Mouse (Mus musculus) layer of hippocampus, postnatal 36 days (tissue): ENCODE measurements around the gene Mrps2. TPM values are rescaled to one million over a fixed set of nuclear protein-coding genes. Genes with fewer than 3 reads are reported as not detected.
"Not testable (repeated sequence)": the region's sequence is repeated elsewhere in the genome, so short reads cannot be mapped to it uniquely, and the experiment has no call there.

Source experiments
- DNase-seq, 2 experiments: peaks; one replicate each; pipeline ENCODE4 v3.0.0; 2022
- total RNA-seq, 2 experiments: library from RNA; stranded (reverse); gene quantifications; 2 replicates each; pipeline ENCODE4 v1.2.3; 2021

The Mrps2 gene
- total RNA-seq: 10 to 100 TPM; 34.6 to 36.3 TPM

DNA sequence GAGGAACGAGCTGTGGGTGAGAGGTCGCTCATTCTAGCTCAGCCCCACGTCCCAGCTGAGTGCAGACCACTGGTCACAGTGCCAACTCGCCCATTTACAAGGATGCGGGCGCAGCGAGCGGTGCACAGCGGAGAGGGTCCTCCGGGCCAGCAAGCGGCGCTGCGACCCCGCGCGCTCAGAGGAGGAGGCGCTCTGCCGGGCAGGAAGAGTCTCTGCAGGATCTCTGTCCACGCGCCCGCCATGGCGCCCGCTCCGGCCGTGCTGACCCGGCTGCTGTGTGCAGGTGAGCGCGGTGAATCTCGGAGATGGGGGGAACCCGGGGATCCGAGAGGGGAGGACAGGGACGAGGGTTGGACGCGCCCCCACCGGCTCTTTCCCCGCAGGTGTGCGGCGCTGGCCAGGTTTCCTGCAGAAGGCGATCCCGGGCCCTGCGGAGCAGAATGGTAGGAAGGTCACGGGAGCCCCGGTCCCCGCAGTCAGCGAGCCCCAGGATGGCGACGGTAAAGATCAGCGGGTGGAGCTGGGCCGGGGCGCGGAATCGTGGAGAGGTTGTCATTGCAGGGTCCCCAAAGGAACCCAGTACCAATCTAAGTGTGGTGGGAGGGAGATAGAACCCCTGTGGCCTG lies at the start of gene Mrps2:
Gene Mrps2, plus strand, starts transcription at position 207 of the 626 bp plus-strand sequence.
- peak; percentile 83 to 85 for DNase-seq

DNA sequence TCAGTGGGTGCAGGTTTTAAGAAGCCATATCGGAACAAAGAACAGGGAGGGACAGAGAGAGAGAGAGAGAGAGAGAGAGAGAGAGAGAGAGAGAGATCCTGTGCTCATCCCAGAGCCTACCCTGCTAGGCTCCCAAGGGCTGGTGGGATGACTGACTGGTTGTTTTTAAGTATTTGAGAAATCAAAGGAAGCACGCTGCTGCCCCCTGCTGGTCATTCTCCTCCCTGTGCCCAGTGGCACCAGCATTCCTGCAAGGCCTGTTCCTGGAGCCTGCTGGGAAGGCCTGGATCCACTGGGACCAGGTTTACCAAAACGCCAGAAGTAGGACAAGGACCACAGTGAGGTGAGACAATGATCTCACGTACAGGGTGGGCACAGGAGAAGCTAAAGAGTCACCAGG lies 48.0 kb upstream of the Mrps2 start:
- peak; percentile 91 to 92 for DNase-seq

DNA sequence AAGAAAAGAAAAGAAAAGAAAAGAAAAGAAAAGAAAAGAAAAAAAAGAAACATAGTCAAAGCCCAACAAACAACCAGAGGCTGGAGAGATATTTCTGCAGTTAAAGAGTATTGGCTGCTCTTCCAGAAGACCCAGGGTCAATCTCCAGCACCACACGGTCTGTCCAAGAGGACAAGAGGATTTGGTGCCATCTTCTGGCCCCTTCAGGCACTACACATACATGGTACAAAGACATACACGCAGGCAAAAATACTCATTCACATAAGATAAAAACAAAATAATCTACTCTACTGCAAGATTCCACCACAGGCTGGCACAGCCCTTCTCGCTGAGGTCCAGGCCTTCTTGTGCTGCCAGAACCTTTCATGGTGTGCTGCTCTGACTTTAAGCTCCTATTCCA lies 44.7 kb upstream of the Mrps2 start:
- no peak for DNase-seq

DNA sequence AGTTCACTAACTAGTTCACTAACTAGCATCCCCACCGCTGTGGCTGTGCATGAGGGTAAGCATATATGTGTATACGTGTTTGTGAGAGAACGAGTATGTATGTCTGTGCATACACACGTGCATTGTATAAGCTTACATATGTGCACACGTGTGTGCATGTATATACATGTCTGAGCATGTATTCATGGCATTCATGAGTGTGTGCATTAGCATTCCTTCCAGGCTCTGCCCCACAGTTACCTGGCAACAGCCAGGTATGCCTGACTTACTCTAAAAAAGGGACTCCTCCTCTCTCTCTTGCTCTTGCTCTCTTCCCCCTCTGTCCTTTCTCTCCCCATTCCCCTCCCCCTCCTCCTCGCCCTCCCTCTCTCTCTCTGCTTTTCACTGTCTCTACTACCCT lies 40.6 kb upstream of the Mrps2 start:
- DNase-seq: no peak

DNA sequence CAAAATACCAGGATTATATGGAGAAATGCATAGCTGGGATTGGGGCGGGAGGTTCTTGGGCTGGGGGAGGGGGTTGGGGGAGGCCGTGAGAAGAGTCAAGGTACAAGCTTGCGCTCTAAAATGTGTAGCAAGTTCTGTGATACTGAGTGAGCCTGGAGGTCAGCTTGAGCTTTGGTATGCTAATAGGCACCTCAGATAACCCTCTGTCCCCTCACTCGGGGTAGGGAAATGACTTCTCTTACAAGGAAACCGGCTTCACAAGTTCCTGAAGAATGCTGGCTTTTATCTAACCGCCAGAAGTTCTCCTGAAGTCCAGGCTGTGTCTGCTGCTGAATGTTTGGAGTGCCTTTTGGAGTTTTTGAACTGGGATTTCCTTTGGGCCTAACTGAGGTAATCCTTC lies 37.0 kb upstream of the Mrps2 start:
- DNase-seq: no peak

DNA sequence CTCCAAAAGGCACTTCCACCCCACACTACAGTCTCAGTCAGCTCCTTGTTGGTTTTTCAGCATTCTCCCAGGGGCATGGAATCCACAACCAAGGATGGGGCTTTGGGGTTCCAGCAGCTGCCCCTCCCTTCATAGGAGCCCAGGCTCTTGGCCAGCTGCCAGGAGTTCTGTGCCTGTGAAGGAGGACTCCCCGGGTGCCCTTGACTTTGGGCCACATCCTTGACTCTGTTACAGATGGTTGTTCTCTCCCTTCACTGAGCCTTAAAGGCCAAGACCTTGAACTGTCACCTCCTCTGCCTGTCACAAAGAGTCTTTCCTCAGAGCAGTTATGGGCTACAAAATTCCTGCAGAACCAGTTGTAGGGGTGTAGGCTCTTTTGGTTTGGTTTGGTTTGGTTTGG lies 35.1 kb upstream of the Mrps2 start:
- DNase-seq: no peak

DNA sequence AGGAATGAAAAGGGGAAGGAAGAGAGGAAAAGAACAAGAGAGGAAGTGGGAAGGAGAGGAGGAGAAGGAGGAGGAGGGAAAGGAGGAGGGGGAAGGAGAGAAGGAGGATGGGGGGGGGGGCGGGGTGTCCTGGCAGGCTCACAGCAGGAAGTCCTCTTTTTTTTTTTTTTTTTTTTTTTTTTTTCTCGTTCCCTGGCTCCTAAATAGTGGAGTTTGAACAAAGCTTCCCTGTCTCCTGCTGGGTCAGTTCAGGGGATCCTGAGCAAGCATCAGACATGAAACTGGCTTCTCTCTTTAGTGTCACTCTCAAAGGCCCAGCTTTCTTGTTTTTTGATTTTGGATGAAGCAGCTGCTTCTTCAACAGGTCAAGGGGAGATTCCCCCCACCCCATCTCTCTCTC lies 34.4 kb upstream of the Mrps2 start:
- DNase-seq: no peak

DNA sequence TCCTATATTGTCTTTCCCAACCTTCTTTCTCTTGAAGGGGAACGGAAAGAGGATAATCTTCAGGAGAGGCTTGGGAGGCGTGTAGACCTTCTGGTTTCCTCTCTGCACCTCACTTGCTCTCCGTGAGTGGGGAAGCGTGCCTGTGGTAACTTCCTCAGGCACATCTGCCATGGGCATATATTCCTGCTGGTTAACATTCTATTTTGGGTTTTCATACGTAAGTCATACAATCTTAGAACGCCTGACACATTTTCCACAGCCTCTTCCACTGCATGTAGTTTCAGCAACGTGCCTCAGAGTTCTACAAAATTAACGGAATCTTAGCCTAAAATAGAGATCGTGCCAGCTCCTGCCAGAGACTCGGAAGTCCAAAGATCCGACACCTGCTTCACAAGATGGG lies 32.5 kb upstream of the Mrps2 start:
- DNase-seq: no peak

DNA sequence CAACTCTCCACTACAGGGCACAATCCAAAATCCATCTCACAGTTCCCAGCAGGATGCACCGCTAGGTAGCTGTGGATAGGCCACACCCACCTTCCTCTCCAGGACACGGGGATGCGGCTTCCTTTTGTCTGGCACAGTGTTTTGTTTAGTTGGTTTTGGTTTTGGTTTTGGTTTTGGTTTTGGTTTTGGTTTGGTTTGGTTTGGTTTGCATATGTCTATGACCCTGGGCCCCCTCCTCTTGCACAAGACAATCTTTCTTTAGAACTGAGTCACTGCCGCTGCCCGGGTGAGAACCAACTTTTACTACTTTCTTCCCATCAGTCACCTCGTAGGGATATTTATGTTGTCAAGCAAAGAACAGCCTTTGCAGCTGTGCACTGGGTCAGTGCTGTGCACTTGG lies 27.0 kb upstream of the Mrps2 start:
- DNase-seq: no peak

DNA sequence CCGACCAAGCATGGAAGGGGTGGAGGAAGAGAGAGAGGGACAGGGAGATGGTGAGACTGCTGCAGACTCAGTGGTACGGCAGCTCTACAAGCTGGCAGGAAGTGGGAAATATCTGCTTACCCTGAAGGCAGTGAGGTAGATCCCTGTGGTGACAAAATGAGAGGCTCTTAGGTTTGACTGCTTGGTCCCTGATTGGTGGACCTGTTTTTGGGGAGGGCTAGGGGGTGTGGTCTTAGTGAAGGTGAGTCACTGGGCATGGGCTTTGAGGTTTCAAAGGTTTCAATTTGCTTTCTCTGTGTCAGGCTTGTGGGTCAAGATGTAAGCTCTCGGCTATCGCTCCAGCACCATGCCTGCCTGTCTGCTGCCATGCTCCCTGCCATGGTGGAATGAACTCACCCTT lies 22.8 kb upstream of the Mrps2 start:
- no peak for DNase-seq

DNA sequence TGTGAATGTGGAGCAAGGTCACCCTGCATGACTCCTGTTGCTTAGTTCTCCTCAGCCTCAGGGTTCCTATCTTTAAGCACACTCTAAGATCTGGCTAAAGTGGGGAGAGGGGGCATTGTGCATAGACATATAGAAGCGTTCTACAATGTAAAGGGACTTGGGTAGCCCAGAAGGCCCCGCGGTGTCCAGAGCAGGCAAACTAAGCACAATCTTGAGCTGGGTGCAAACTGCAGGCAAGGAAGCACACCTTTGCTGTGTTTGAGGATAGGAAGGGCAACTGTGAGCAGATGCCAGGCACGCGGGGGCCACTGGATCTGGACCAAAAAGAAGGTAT lies 21.7 kb upstream of the Mrps2 start:
- no peak for DNase-seq

DNA sequence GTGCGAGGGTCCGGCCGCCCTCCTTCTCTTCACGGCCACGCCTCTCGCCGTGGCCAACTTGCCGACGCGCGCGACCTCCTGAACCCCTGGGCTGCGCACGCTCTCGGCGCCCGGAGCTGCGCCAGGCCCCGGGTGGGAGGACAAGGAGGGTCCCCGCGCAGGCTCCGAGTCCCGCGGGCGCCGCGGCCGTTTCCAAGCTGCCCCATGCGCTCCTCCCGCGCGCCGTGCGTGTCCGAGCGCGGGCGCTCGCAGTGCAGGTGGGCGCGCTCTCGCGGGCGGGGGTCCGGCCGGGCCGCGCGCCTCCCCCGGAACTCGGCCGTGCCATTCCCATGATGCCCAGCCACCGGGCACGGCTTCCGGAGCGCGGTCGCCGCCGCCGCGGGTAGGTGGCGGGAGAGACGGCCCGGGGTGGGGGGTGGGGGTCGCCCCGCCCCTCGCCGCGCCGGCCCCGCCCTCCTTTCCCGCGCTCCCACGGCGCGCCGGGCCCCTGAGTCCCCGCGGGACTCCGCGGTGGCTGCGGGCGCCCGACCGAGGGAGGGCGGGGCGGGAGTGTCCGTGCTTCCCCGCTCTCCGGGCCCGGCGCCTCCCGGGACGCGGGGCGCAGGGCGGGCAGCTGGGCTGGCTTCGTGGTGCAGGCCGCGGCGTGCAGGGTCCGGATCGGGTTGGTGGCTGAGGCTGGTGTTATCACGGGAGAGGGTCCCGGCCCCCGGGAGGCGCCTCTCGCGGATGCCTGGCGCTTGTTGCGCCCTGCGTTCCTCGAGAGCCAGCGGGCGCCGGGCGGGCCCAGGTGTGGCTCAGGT lies 21.2 kb upstream of the Mrps2 start, which contains the start of gene Ppp1r26:
Gene Ppp1r26, plus strand, starts transcription at position 286 of the 800 bp plus-strand sequence.
- peak; percentile 35 to 40 for DNase-seq

DNA sequence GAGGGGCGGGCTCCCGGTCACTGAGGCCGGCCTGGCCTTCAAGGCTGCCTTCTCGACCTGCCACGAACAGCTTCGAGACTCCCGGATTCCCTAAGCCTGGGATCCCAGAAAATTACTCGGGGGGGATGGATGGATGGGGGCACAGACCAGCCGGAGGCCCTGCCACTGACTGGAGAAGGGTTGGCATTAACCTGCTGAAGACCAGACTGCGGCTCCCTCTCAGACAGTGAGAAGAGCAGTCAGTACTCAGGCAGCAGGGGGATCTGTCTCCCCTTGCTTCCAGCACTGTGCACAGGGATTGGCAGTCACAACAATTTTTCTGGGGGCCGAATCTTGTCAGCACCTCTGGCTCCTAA lies 20.6 kb upstream of the Mrps2 start:
- no peak for DNase-seq

DNA sequence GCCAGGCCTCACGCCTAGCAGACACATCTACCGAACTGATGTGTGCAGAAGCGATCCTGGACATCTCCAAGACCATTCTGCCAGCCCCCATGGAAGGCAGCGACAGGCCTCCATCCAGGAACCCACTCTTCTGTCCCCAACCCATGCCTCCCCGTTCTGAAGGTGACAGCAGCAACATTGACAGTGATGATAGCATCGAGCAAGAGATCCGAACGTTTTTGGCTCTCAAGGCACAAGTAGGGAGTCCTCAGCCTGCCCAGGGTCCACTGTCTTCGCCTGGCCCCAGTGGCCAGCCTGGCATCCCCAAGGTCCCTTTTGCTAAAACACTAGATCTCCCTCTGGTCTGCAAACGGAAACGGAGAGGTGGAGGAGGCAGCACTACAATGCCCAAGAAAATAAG lies 16.2 kb upstream of the Mrps2 start:
- no peak for DNase-seq

DNA sequence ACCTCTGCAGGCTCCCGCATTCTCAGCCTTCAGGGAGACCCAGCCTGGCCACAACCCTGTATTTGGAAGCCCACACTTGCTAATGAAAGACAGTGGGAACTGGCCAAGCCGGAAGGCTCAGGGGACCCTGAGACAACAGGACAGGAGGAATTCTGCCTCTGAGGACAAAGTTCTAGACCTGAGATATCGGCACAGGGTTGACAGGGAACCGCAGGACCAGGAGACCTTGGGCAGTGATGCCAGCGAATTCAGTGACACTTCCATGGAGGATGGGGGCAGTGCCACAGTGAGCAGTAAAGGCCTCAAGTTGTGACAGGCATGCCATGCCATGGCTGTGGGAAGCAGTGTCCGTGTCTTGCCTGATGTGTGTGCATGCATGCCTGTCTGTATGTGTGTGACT lies 14.3 kb upstream of the Mrps2 start:
- DNase-seq: no peak

DNA sequence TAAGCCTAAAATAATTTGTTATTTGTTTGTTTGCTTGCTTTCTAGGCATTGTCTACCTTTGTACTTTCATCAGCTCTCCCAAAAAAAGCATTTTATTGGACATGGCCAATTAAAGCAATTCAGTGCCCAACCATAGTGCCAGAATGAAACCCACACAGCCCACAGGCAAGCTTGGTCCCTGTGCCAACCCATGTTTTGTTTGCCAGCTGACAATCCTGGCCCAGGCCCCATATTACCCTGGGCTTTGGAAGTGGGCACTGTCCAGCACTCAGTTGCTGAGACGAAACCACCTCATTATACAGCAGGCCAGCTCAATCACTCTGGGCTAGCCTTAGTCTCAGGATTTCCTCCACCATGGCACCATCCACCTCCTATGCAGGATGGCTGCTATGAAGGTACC lies 11.2 kb upstream of the Mrps2 start:
- no peak for DNase-seq

DNA sequence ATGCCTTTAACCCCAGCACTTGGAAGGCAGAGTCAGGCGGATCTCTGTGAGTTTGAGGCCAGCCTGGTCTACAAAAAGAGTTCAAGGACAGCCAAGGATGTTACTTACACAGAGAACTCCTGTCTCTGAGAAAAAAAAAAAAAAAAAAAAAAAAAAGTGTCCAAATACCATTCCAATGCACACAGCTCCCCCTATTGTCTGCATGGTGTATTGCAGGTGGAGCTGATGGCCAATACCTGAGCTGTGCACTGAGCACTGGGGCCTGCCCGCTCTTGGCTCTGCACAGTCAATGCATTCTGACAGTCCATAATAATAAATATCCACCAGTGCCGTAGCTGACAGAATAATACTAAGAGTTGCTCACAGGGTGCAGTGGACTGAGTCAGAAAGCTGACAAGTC lies 3.9 kb upstream of the Mrps2 start:
- DNase-seq: peak; percentile 50 to 64

DNA sequence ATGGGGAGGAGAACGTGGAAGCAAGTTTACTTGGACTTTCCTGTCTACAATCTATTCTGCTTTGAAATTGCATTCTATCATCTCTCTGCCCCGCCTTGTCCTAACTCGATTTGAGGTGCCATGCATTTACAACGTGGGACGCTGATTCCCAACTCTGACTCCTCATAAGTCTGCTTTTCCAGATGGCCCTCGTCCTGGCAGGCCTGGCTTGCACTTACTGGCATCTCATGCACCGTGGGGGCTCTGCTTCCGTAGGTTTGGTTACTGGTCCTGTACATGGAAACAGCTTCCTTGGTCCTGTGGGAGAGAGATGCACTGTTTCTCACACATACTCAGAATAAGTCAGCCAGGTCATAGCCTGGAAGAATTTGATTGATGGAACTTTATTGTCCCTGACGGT lies 2.9 kb upstream of the Mrps2 start:
- DNase-seq: no peak

DNA sequence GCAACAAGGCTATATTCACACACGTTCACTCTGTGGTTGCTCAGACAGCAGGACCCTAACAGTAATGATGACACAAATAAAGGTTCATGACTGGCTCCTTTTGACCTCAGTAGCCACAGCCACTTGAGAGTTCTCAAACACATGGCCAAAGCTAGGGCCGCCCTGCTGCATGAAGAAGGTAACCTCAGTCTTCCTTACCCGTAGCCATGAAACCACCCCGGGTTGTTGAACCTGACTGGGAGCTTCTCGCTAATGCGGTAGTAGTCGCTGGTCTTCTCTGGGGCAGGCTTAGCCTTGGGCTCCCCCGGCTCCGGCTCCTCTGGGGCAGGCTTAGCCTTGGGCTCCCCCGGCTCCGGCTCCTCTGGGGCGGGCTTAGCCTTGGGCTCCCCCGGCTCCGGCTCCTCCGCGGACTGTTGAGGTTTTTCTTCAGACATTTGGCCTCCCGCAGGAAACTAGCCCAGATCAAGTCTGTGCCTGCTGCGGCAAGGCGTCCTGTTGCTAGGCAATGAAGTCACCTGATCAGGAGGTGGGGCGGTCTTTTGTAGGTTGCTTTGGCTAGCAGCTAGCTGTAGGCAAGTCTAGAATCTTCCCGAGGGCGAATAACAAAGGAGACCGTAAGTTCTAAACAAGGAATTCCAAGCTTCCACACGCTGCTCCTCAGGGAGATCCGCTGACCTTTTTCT lies 1.9 kb upstream of the Mrps2 start, which contains the start of gene 1700007K13Rik:
Gene 1700007K13Rik, minus strand, starts transcription at position 497 of the 683 bp plus-strand sequence.
- DNase-seq: peak; percentile 69 to 75

DNA sequence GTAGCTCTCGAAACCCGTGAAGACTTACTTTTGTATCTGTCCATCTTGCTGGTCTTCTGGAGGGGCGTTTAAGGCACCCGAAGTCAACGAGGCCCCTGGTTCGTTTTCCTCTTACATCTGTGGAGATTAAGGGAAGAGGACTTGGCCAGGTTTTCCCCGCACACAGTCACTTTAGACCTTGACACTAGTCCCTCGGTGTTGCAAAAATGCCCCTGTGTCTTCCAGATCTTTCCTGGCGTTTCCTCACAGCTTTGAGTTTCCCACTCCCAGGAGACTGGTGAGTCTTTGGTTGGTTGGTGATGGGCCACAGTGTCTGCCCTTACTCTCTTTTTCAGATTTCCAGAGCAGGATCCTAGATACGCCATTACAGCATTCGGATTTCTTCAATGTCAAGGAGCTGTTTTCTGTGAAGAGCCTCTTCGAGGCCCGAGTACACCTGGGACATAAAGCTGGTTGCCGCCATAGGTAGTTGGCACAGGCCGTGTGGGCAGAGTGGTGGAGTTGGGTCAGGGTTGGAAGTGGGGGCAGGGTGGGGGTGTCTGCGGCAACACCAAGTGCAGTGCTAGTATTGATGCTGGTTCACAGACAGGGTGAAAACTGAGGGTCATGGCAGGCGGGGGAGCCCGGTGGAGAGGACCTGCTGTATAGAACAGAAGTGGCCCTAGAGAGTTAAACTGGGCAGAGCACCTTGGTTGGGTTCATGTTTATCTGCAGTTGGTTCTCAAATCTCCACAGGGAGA lies 790 bp downstream of the Mrps2 start:
- DNase-seq: no peak

DNA sequence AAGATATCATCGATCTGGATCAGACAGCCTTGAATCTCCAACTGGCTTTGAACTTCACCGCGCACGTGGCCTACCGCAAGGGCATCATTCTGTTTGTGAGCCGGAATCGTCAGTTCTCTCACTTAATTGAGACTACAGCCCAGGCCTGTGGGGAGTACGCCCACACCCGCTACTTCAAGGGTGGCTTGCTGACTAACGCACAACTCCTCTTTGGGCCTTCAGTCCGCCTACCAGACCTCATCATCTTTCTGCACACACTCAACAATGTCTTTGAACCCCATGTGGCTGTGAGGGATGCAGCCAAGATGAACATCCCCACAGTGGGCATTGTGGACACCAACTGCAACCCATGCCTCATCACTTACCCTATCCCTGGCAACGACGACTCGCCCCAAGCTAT lies 1.6 kb downstream of the Mrps2 start:
- no peak for DNase-seq

DNA sequence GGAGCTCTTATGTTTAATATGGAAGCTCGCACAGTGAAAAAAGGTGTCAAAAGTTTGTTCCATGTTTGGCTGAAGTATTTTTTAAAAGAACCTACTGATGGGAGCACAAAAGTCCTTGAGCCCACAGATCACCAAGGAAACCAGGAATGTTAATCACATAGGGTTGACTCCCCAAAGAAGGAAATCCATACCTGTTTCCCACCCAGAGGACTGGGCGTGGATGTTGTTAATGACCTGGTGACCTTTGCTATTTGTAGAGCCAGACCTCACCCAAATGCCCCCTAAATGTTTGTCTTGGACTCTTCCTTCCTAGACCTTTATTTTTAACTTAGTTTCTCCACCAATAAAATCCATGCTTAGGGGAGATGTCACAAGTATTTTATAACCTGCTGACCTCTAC lies 2.7 kb downstream of the Mrps2 start:
- DNase-seq: no peak

DNA sequence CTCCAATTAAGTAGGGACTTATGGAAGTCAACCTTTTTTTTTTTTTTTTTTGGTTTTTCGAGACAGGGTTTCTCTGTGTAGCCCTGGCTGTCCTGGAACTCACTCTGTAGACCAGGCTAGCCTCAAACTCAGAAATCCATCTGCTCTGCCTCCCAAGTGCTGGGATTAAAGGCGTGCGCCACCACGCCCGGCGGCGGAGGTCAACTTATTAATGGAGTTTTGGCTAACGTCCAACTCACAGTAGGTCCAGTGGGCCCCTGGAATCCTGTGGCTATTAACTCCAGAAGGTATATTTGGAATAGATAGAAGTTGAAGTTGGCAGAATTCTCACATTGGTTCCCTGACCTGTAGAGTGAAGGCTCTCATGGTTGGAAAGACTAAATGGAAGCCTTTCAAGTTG lies 4.1 kb downstream of the Mrps2 start:
- DNase-seq: not testable (repeated sequence)
